Mouse (Mus musculus): ENCODE data around the gene Sardh.

GRCm38 (mm10) chr2:27247487-27247863, 662 bp downstream of the Sardh start:
- TF ChIP-seq CTCF (IDR thresholded peaks at IDR 0.05; ENCODE audit: insufficient read depth, low read depth, low read length) (no peak), POLR2A (IDR thresholded peaks at IDR 0.05; ENCODE audit: insufficient read depth, low read depth, low read length) (no peak)
